Mouse (Mus musculus): Measurements from ENCODE around the gene Cadps2.

GRCm38 (mm10) chr6:23489046-23489445, 350.2 kb downstream of the Cadps2 start:
- TF ChIP-seq CTCF (IDR thresholded peaks at IDR 0.05; ENCODE audit: insufficient read depth, low read depth, low read length) (no peak), POLR2A (IDR thresholded peaks at IDR 0.05; ENCODE audit: insufficient read depth, low read depth, low read length) (no peak)

All from olfactory bulb, adult 2 months (tissue).